In the genomic region with DNA sequence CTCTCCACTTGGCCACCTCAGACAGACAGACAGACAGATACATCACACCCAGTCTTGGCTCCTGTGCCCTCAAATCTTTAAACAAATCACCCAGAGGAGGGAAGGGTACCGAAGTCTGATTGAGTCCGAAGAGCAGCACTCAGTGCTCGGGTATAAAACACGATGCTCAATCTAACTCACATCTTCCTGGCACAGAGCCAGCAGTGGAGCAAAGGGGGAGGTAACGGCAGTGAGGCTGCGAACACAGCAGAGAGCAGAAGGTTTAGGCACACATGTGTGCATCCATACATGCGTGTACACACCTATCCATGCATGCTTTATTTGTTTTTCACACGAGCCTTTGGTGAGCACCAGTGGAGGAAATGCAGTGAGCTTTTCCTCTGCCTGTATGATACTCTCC, we compare ENCODE assay signal across 21 mouse cellular contexts.
DNase-seq lines count a peak whose midpoint lies in the region; ATAC-seq and TF ChIP-seq lines count a peak whose summit lies in the region.
"Had no signal": no experiment of that assay in that cellular context is flagged by ENCODE, and none has a peak within 500 bp of the region (broad histone marks: within the 10 kb centered on the region; RNA-seq: fewer than 3 reads in every experiment).

No protein-coding gene starts in this region.

- no peak overlapping the region for H3K4me2 ChIP-seq in heart, embryonic 12.5 days
- no peak overlapping the region for H3K4me2 ChIP-seq in lung, embryonic 14.5 days
- H3K4me2 ChIP-seq: embryonic facial prominence, embryonic 12.5 days; hindbrain, embryonic 12.5 days had no signal

- TF ChIP-seq CTCF in lung, embryonic 14.5 days (IDR thresholded peaks at IDR 0.05; ENCODE audit: low read depth) = no peak
- TF ChIP-seq CTCF in lung, adult 2 months (IDR thresholded peaks at IDR 0.05; ENCODE audit: insufficient read depth, low read length) = no peak
- TF ChIP-seq CTCF in brain, embryonic 14.5 days (IDR thresholded peaks at IDR 0.05; ENCODE audit: borderline replicate concordance, extremely low read depth, insufficient read depth, insufficient read length) = no peak

- no peak overlapping the region for H3K9ac ChIP-seq in heart, embryonic 12.5 days
- no peak overlapping the region for H3K9ac ChIP-seq in lung, embryonic 14.5 days
- H3K9ac ChIP-seq: embryonic facial prominence, embryonic 12.5 days; hindbrain, embryonic 12.5 days; liver, postnatal 0 days had no signal

- H3K4me1 ChIP-seq in heart, embryonic 12.5 days (replicated peaks) = peaks cover 8% of the 10 kb centered on the region; the same call in 1 of the 2 replicates
- H3K4me1 ChIP-seq in lung, embryonic 14.5 days (ENCODE audit: insufficient read depth) = no peaks in the 10 kb centered on the region
- no peaks in the 10 kb centered on the region for H3K4me1 ChIP-seq in lung, adult 2 months (ENCODE audit: control insufficient read depth, insufficient read depth, low read length)
- H3K4me1 ChIP-seq: embryonic facial prominence, embryonic 12.5 days; hindbrain, embryonic 12.5 days had no signal

- peak; percentile 18; the same call in 1 of the 2 replicates for ATAC-seq in heart, embryonic 12.5 days (ENCODE audit: insufficient number of reproducible peaks, low FRiP score)
- no peak for ATAC-seq in lung, embryonic 14.5 days (ENCODE audit: insufficient read depth)
- ATAC-seq in hematopoietic stem cell, adult 5-6 weeks (replicated peaks in 1 of 2; ENCODE audit: insufficient read depth in 1 of 2, low FRiP score in 2 of 2, low TSS enrichment in 1 of 2, low read depth in 1 of 2, poor library complexity in 2 of 2, severe bottlenecking in 2 of 2) = 0 out of 4 replicates have a peak, but pooled peaks have one; percentile 2 to 19
- ATAC-seq: activated CD4-positive, CD25-positive, alpha-beta regulatory T cell, adult 4 months; liver, postnatal 0 days had no signal

- TF ChIP-seq POLR2A in lung, adult 2 months (IDR thresholded peaks at IDR 0.05; ENCODE audit: borderline replicate concordance, extremely low read depth, low read depth, low read length) = no peak
- no peak for TF ChIP-seq POLR2A in brain, embryonic 14.5 days (IDR thresholded peaks at IDR 0.05; ENCODE audit: borderline replicate concordance, extremely low read depth, insufficient read depth, insufficient read length, poor library complexity, severe bottlenecking)

- H3K27ac ChIP-seq in heart, embryonic 12.5 days (ENCODE audit: poor library complexity, severe bottlenecking) = no peak overlapping the region
- no peak overlapping the region for H3K27ac ChIP-seq in lung, embryonic 14.5 days (ENCODE audit: low read depth)
- H3K27ac ChIP-seq: embryonic facial prominence, embryonic 12.5 days; hindbrain, embryonic 12.5 days; left cerebral cortex, adult 2 months; limb, embryonic 10.5 days had no signal

- no peak overlapping the region for H3K4me3 ChIP-seq in heart, embryonic 12.5 days
- H3K4me3 ChIP-seq in lung, embryonic 14.5 days (ENCODE audit: low read depth, low read length) = no peak overlapping the region
- no peak overlapping the region for H3K4me3 ChIP-seq in lung, adult 2 months (replicated peaks; ENCODE audit: extremely low read depth, low read depth, low read length)
- H3K4me3 ChIP-seq: embryonic facial prominence, embryonic 12.5 days; hindbrain, embryonic 12.5 days; left cerebral cortex, adult 2 months; limb, embryonic 10.5 days had no signal

- no peaks in the 10 kb centered on the region for H3K36me3 ChIP-seq in heart, embryonic 12.5 days
- H3K36me3 ChIP-seq in lung, embryonic 14.5 days (ENCODE audit: insufficient read depth) = no peaks in the 10 kb centered on the region
- H3K36me3 ChIP-seq: embryonic facial prominence, embryonic 12.5 days; hindbrain, embryonic 12.5 days; limb, embryonic 10.5 days had no signal

- no peaks in the 10 kb centered on the region for H3K9me3 ChIP-seq in heart, embryonic 12.5 days (replicated peaks)
- H3K9me3 ChIP-seq in lung, embryonic 14.5 days (ENCODE audit: low read depth, low read length) = no peaks in the 10 kb centered on the region
- H3K9me3 ChIP-seq: embryonic facial prominence, embryonic 12.5 days; hindbrain, embryonic 12.5 days; limb, embryonic 10.5 days had no signal

- no peak for DNase-seq in heart, adult 9 months (ENCODE audit: low spot score in 2 of 2)
- peak; percentile 70 for DNase-seq in lung, embryonic 14.5 days
- no peak for DNase-seq in lung, adult 2 months
- DNase-seq in brain, embryonic 14.5 days (ENCODE audit: low read depth) = peak; percentile 57
- no peak for DNase-seq in layer of hippocampus, postnatal 10 days (ENCODE audit: low spot score in 2 of 2)
- no peak for DNase-seq in adrenal gland, adult 8-10 months
- DNase-seq: adrenal gland, postnatal 25 days; cerebellum, adult 11-12 months; gastrocnemius, postnatal 10 days; kidney, adult 11 months; kidney, postnatal 14 days; liver, postnatal 0 days; right cerebral cortex, adult 18-20 months; thymus, adult 18-20 months had no signal

- WGBS in heart, embryonic 12.5 days = 61% methylated on average over 8 of the region's 8 CpGs
- WGBS in lung, embryonic 14.5 days = 38% methylated on average over 8 of the region's 8 CpGs
- 47% methylated on average over 8 of the region's 8 CpGs for WGBS in lung, adult 2 months

- peaks cover 42% of the 10 kb centered on the region for H3K27me3 ChIP-seq in heart, embryonic 12.5 days (replicated peaks)
- no peaks in the 10 kb centered on the region for H3K27me3 ChIP-seq in lung, embryonic 14.5 days (ENCODE audit: insufficient read depth, low read length)
- H3K27me3 ChIP-seq: embryonic facial prominence, embryonic 12.5 days; hindbrain, embryonic 12.5 days had no signal

Comparison
In these comparisons a context has a peak if more than half of its experiments do, and no peak if none do; other contexts are left out.
1. DNase-seq: peak in lung, embryonic 14.5 days (single experiment) and brain, embryonic 14.5 days (single experiment); none in heart, adult 9 months (0 of 2), lung, adult 2 months (single experiment), layer of hippocampus, postnatal 10 days (0 of 2) and adrenal gland, adult 8-10 months (single experiment).